Mouse (Mus musculus) gonadal fat pad, adult 2 months (tissue): ENCODE data around the gene Ramp2. TPM values are rescaled to one million over a fixed set of nuclear protein-coding genes. Genes with fewer than 3 reads are reported as not detected.

ENCODE experiments used
- polyA plus RNA-seq: library from polyadenylated mRNA; depleted of rRNA; stranded (reverse); fragments of >200 nt; gene quantifications from 2 replicates; pipeline ENCODE4 v1.2.3, GENCODE M21; 2012; rRNA removed

The Ramp2 gene
- polyA plus RNA-seq, 1 experiment, result 146 TPM

Other genes starting within 250 kb of the Ramp2 start
- 114 and 137 TPM in 2 replicates for gene Atp6v0a1, start 236.6 kb upstream of the Ramp2 start, polyA plus RNA-seq
- gene Naglu, start 176.0 kb upstream of the Ramp2 start, polyA plus RNA-seq, result 44.6 and 52.9 TPM in 2 replicates
- gene Hsd17b1, start 167.6 kb upstream of the Ramp2 start, polyA plus RNA-seq, result 0.43 and 0.55 TPM in 2 replicates
- 62.6 and 70.1 TPM in 2 replicates for gene Coasy, start 163.5 kb upstream of the Ramp2 start, polyA plus RNA-seq
- gene Mlx, start 158.8 kb upstream of the Ramp2 start, polyA plus RNA-seq, result 35.0 and 54.3 TPM in 2 replicates
- gene Psmc3ip, start 150.6 kb upstream of the Ramp2 start, polyA plus RNA-seq, result 1.5 and 2.9 TPM in 2 replicates
- 56.3 and 66.7 TPM in 2 replicates for gene Retreg3, start 126.1 kb upstream of the Ramp2 start, polyA plus RNA-seq
- gene Tubg1, start 126.1 kb upstream of the Ramp2 start, polyA plus RNA-seq, result 9.0 and 24.0 TPM in 2 replicates
- gene Tubg2, start 90.1 kb upstream of the Ramp2 start, polyA plus RNA-seq, result 3.4 and 3.6 TPM in 2 replicates
- 3.7 and 4.1 TPM in 2 replicates for gene Cntnap1, start 75.5 kb upstream of the Ramp2 start, polyA plus RNA-seq
- gene Plekhh3, start 74.7 kb upstream of the Ramp2 start, polyA plus RNA-seq, result 22.7 and 28.6 TPM in 2 replicates
- 0.34 and 0.45 TPM in 2 replicates for gene Ccr10, start 70.6 kb upstream of the Ramp2 start, polyA plus RNA-seq
- 39.4 and 46.5 TPM in 2 replicates for gene Ezh1, start 19.6 kb upstream of the Ramp2 start, polyA plus RNA-seq
- 99.1 and 108 TPM in 2 replicates for gene Vps25, start 7.7 kb downstream of the Ramp2 start, polyA plus RNA-seq
- gene Wnk4, start 14.5 kb downstream of the Ramp2 start, polyA plus RNA-seq, result 9.5 and 14.6 TPM in 2 replicates
- 0.75 and 0.88 TPM in 2 replicates for gene Cntd1, start 33.0 kb downstream of the Ramp2 start, polyA plus RNA-seq
- gene Coa3, start 33.1 kb downstream of the Ramp2 start, polyA plus RNA-seq, result 157 and 167 TPM in 2 replicates
- gene Becn1, start 56.3 kb downstream of the Ramp2 start, polyA plus RNA-seq, result 122 and 158 TPM in 2 replicates
- 51.5 and 57.8 TPM in 2 replicates for gene Psme3, start 70.2 kb downstream of the Ramp2 start, polyA plus RNA-seq
- 3.2 and 3.6 TPM in 2 replicates for gene Aoc2, start 79.0 kb downstream of the Ramp2 start, polyA plus RNA-seq
- 306 and 337 TPM in 2 replicates for gene Aoc3, start 84.6 kb downstream of the Ramp2 start, polyA plus RNA-seq
- gene G6pc, start 121.5 kb downstream of the Ramp2 start, polyA plus RNA-seq, result 0.32 and 0.80 TPM in 2 replicates
- gene Aarsd1, start 171.6 kb downstream of the Ramp2 start, polyA plus RNA-seq, result 30.4 and 33.7 TPM in 2 replicates
- 0.19 and 0.34 TPM in 2 replicates for gene Gm27029, start 178.8 kb downstream of the Ramp2 start, polyA plus RNA-seq
- gene Rundc1, start 179.1 kb downstream of the Ramp2 start, polyA plus RNA-seq, result 25.6 and 26.5 TPM in 2 replicates
- 12.3 and 15.3 TPM in 2 replicates for gene Ptges3l, start 179.3 kb downstream of the Ramp2 start, polyA plus RNA-seq
- 406 and 583 TPM in 2 replicates for gene Rpl27, start 196.3 kb downstream of the Ramp2 start, polyA plus RNA-seq
- 45.9 and 61.9 TPM in 2 replicates for gene Ifi35, start 202.4 kb downstream of the Ramp2 start, polyA plus RNA-seq
- gene Rnd2, start 219.0 kb downstream of the Ramp2 start, polyA plus RNA-seq, result 16.3 and 21.6 TPM in 2 replicates
- 140 and 168 TPM in 2 replicates for gene Vat1, start 220.2 kb downstream of the Ramp2 start, polyA plus RNA-seq